Mouse (Mus musculus): Measurements from ENCODE around the gene Grik4.

- TF ChIP-seq CTCF (IDR thresholded peaks at IDR 0.05; ENCODE audit: low read depth, low read length), result no peak
- TF ChIP-seq POLR2A (IDR thresholded peaks at IDR 0.05; ENCODE audit: extremely low read depth, insufficient read depth, low read length), result no peak
These were observed 127.5 kb downstream of the Grik4 start for GRCm38 (mm10) chr9:42816815-42817214.

All from liver, adult 2 months (tissue).